Mouse (Mus musculus) liver, postnatal 0 days (tissue): ENCODE results near the gene Uhrf1bp1l. TPM values are rescaled to one million over a fixed set of nuclear protein-coding genes. Genes with fewer than 3 reads are reported as not detected.
A peak's percentile ranks its signal among the peaks of the same experiment; 100 is the strongest.

Source experiments
- ATAC-seq: fragments of 200-750 bp; cut with Nextera tagmentation; 2 replicates; pipeline ENCODE4 v1.8.0; 2017; ENCODE audit warnings: mild to moderate bottlenecking, moderate library complexity
- DNase-seq: peaks from one replicate; pipeline ENCODE4 v3.0.0-alpha.2; 2016
- H3K27ac ChIP-seq: fragments of 300-500 bp; sonication (generic); 2 replicates; pipeline ENCODE4 v1.5.1; 2014; ENCODE audit warnings: antibody characterized with exemption, moderate library complexity, mild to moderate bottlenecking, low read depth
- H3K27me3 ChIP-seq: fragments of 300-500 bp; sonication (generic); 2 replicates; pipeline ENCODE4 v1.6.1; 2014; ENCODE audit warnings: low read length, control low read depth, mixed read lengths; ENCODE audit not compliant: insufficient read depth
- H3K36me3 ChIP-seq: fragments of 300-500 bp; sonication (generic); replicated peaks from 2 replicates; pipeline ENCODE4 v1.6.1; 2014; ENCODE audit warnings: mild to moderate bottlenecking, control low read depth, low read length, moderate library complexity, mixed read lengths; ENCODE audit not compliant: insufficient read depth
- H3K4me1 ChIP-seq: fragments of 300-500 bp; sonication (generic); 2 replicates; pipeline ENCODE4 v1.6.1; 2014; ENCODE audit warnings: antibody characterized with exemption, mild to moderate bottlenecking, control low read depth; ENCODE audit not compliant: insufficient read depth
- H3K4me2 ChIP-seq: fragments of 300-500 bp; sonication (generic); 2 replicates; pipeline ENCODE4 v1.6.1; 2014; ENCODE audit warnings: low read depth, mild to moderate bottlenecking, low read length, moderate library complexity, mixed read lengths
- H3K4me3 ChIP-seq: fragments of 300-500 bp; sonication (generic); 2 replicates; pipeline ENCODE4 v1.5.1; 2014; ENCODE audit warnings: low read depth, low read length
- H3K9ac ChIP-seq: fragments of 300-500 bp; sonication (generic); replicated peaks from 2 replicates; pipeline ENCODE4 v1.6.1; 2014; ENCODE audit warnings: mild to moderate bottlenecking, moderate library complexity
- H3K9me3 ChIP-seq: fragments of 300-500 bp; sonication (generic); 2 replicates; pipeline ENCODE4 v1.6.1; 2016; ENCODE audit warnings: mild to moderate bottlenecking, control low read depth, low read length, mixed read lengths
- CTCF ChIP-seq: sonication (generic); IDR thresholded peaks from 2 replicates; pipeline ENCODE4 v1.5.1; 2016; ENCODE audit warnings: antibody characterized with exemption, low read depth
- EP300 ChIP-seq: IDR thresholded peaks from 2 replicates; pipeline ENCODE4 v1.6.1; 2016; ENCODE audit warnings: antibody characterized with exemption, low read depth, mild to moderate bottlenecking
- WGBS: fragments of 180-500 bp; shearing (Covaris S2); extraction: QIAGEN DNeasy Blood & Tissue Kit; methylation state at CpG from one replicate; pipeline ENCODE4 v1.1.7; 2014; ENCODE audit not compliant: insufficient replicate concordance; 5-methylcytosine and 5-hydroxymethylcytosine counted together
- polyA plus RNA-seq: library from polyadenylated mRNA; unstranded; fragments of >200 nt; fragmentation: Nextera tagmentation; extraction: Ambion mirVana; gene quantifications from 2 replicates; pipeline ENCODE4 v1.2.1, GENCODE M21; 2015

Gene Uhrf1bp1l
- polyA plus RNA-seq, 1 experiment from 2014 or later: 14.7 TPM

DNA sequence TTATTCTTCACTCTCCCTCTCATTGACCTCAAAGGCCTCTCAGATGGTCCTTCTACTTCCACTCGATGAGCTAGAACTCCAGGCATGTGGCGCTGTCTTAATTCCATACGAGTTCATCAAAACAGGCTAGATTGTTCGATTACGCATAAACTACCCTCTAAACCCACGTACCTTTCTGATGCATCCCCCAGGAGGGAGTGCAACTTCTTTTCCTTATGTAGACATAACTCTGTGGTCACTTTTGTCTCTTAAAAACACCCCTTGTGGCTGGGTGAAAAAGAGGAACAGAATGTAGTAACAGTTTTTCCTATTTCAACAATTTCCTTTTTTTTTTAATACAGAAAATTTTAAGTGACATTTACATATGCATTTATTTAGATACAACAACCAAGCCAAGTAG, 3.8 kb upstream of the Uhrf1bp1l start:
- Histone ChIP-seq H3K36me3 (no peaks in the 10 kb centered on the region), H3K4me1 (peaks cover 5% of the 10 kb centered on the region), H3K27me3 (no peaks in the 10 kb centered on the region), H3K27ac (peak overlapping the region; percentile 70; the same call in 1 of the 2 replicates), H3K4me2 (peak overlapping the region; percentile 28; the same call in 1 of the 2 replicates), H3K4me3 (no peak overlapping the region), H3K9ac (no peak overlapping the region), H3K9me3 (no peaks in the 10 kb centered on the region)
- no peak for ATAC-seq
- no peak for DNase-seq
- TF ChIP-seq CTCF (no peak), EP300 (no peak)
- 32% methylated on average over 6 of the region's 6 CpGs for WGBS

DNA sequence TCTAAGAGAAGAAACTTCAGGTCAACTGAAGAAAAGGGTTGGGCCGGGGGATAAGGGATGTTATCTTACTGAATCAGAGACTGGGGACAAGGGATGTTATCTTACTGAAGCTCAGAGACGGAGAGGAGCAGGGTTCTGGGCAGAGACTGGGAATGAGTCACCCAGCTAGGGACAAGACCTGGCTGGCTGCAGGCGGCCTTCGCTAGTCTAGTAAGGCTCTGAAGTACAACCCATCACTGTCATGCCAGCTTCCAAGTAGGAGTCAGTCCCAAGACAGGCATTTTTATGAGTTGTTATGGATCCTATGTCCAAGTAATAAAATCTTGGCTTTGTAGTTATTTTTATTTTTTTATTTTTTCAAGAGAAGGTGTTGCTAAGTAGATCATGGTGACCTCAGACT, 1.5 kb upstream of the Uhrf1bp1l start:
- Histone ChIP-seq H3K4me3 (no peak overlapping the region), H3K4me1 (peaks cover 19% of the 10 kb centered on the region), H3K27me3 (no peaks in the 10 kb centered on the region), H3K4me2 (no peak overlapping the region), H3K9ac (no peak overlapping the region), H3K27ac (no peak overlapping the region), H3K36me3 (no peaks in the 10 kb centered on the region), H3K9me3 (no peaks in the 10 kb centered on the region)
- WGBS: 76% methylated on average over 4 of the region's 4 CpGs
- no peak for ATAC-seq
- TF ChIP-seq CTCF (no peak), EP300 (no peak)
- no peak for DNase-seq

GRCm38 (mm10) chr10:89744341-89744740, 450 bp upstream of the Uhrf1bp1l start:
- ATAC-seq: no peak
- H3K4me3 ChIP-seq: peak overlapping the region; percentile 98

DNA sequence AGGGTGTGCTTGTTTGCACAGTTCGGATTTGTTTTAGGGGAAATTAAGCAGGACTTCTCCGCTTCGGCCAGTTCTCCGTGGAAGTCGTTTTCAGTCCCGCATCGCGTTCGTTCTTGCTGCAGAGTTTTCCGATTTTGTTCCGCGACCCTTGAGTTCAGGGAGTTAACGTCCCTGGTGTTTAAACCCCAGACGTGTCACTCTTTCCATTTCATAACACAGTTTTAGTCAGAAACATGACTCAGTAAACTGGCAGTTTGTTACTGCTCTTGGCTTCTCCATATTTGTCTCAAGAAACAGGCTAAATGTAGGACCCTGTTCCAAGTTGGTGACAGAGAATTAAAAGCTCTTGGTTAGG, 852 bp downstream of the Uhrf1bp1l start:
- under 1% methylated on average over 14 of the region's 14 CpGs for WGBS

More at GRCm38 (mm10) chr10:89744341-89744740, 450 bp upstream of the Uhrf1bp1l start:
- no peaks in the 10 kb centered on the region for H3K27me3 ChIP-seq
- H3K4me1 ChIP-seq: peaks cover 24% of the 10 kb centered on the region
- H3K9ac ChIP-seq: 0 out of 2 replicates have a peak overlapping the region, but pooled peaks have one; percentile 98
- no peaks in the 10 kb centered on the region; the same call in 1 of the 2 replicates for H3K36me3 ChIP-seq
- H3K27ac ChIP-seq: peak overlapping the region; percentile 1; the same call in 1 of the 2 replicates
- no peaks in the 10 kb centered on the region for H3K9me3 ChIP-seq
- 11% methylated on average over 3 of the region's 3 CpGs for WGBS
- H3K4me2 ChIP-seq: peak overlapping the region; percentile 94
- no peak for DNase-seq
- TF ChIP-seq EP300 (no peak), CTCF (no peak)

GRCm38 (mm10) chr10:89746581-89746980, 1.8 kb downstream of the Uhrf1bp1l start:
- Histone ChIP-seq H3K4me3 (no peak overlapping the region), H3K4me2 (peak overlapping the region; percentile 51), H3K27ac (no peak overlapping the region), H3K4me1 (peaks cover 36% of the 10 kb centered on the region), H3K9me3 (no peaks in the 10 kb centered on the region), H3K9ac (peak overlapping the region; percentile 28; the same call in 1 of the 2 replicates), H3K36me3 (no peaks in the 10 kb centered on the region; the same call in 1 of the 2 replicates), H3K27me3 (no peaks in the 10 kb centered on the region)
- TF ChIP-seq EP300 (no peak), CTCF (no peak)
- no peak for ATAC-seq
- DNase-seq: no peak
- WGBS: 83% methylated on average over 3 of the region's 3 CpGs

More for the DNA sequence above, 852 bp downstream of the Uhrf1bp1l start:
- ATAC-seq: peak; percentile 7
- Histone ChIP-seq H3K4me2 (peak overlapping the region; percentile 94), H3K27me3 (no peaks in the 10 kb centered on the region), H3K4me1 (peaks cover 32% of the 10 kb centered on the region), H3K4me3 (peak overlapping the region; percentile 98), H3K36me3 (no peaks in the 10 kb centered on the region; the same call in 1 of the 2 replicates), H3K27ac (peak overlapping the region; percentile 98), H3K9me3 (no peaks in the 10 kb centered on the region), H3K9ac (peak overlapping the region; percentile 98)
- no peak for DNase-seq
- TF ChIP-seq CTCF: no peak
- no peak for TF ChIP-seq EP300

DNA sequence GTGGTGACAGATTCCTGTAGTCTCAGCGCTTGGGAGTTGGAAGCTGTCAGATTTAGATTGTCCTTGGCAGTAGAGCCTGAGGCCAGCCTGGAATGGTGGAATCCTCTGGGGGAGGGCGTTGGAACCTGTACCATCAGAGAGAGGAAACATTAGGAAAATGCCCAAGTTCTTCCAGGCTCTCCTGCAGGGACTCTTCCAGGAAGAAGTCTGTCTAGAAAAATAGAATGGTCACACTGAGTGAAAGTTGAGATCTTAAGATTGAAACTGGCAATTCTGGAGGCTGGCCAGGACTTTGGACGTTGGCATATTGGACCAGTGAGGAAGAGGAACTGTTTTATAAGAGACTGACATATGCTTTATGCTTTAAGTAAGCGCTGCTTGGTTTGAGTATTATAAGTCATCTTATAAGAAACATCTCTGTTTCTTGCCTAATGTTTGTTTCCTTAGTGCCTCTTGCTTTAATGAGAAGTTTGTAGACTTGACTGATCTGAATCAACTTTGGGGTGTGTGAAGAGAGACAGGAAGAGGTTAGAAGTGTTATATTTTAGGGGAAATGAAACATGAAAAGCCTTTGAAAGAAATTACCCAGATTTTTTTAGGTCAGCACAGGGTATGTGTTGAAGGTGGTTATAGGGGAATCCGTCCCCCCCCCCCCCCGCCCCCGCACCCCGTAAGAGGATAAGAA, 2.6 kb downstream of the Uhrf1bp1l start:
- DNase-seq (no peak), ATAC-seq (no peak)
- H3K27ac ChIP-seq: no peak overlapping the region
- H3K4me1 ChIP-seq: peaks cover 40% of the 10 kb centered on the region
- no peaks in the 10 kb centered on the region for H3K27me3 ChIP-seq
- no peak overlapping the region for H3K9ac ChIP-seq
- H3K4me3 ChIP-seq: no peak overlapping the region
- 68% methylated on average over 8 of the region's 8 CpGs for WGBS
- no peaks in the 10 kb centered on the region for H3K9me3 ChIP-seq
- no peak for TF ChIP-seq CTCF
- TF ChIP-seq EP300: no peak
- H3K36me3 ChIP-seq: no peaks in the 10 kb centered on the region; the same call in 1 of the 2 replicates
- H3K4me2 ChIP-seq: no peak overlapping the region
